Mouse (Mus musculus): ENCODE data around the gene Clasrp. TPM values are rescaled to one million over a fixed set of nuclear protein-coding genes. Genes with fewer than 3 reads are reported as not detected.

Gene Clasrp
- polyA plus RNA-seq, 1 experiment from 2014 or later: 51.3 TPM

DNA sequence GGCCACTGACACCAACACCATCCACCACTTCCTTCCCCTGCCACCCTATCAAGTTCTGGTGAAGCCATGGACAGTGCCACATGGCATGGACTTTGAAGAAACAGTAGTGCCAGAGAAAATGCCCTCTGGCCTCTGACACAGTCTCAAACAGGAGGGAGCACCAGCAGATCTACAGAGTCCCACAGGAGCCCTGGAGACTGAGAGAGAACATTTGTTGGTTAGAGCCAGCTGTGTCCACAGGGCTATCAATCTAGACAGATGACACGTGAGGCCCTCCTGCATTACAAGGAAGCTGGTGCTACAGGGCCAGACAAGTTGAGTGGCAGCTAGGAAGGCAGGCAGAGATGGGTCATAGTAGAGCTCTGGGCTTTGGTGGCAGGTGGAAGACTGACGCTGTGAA is 51.8 kb downstream of the Clasrp start:
- Histone ChIP-seq H3K27ac (ENCODE audit: low read depth, low read length) (no peak overlapping the region), H3K4me2 (ENCODE audit: low read depth, low read length) (no peak overlapping the region), H3K4me3 (ENCODE audit: low read depth, low read length) (no peak overlapping the region), H3K27me3 (ENCODE audit: control insufficient read depth, insufficient read depth, low read length) (no peaks in the 10 kb centered on the region), H3K9ac (replicated peaks; ENCODE audit: low read depth, low read length) (no peak overlapping the region), H3K4me1 (ENCODE audit: control insufficient read depth, insufficient read depth, low read length) (no peaks in the 10 kb centered on the region; the same call in 1 of the 2 replicates), H3K9me3 (ENCODE audit: control insufficient read depth, low read length) (no peaks in the 10 kb centered on the region), H3K36me3 (ENCODE audit: control insufficient read depth, insufficient read depth, low read length) (no peaks in the 10 kb centered on the region)
- ATAC-seq (ENCODE audit: low read depth): no peak
- WGBS: 35% methylated on average over 2 of the region's 2 CpGs

- no peaks in the 10 kb centered on the region for H3K36me3 ChIP-seq (ENCODE audit: control insufficient read depth, insufficient read depth, low read length)
- no peaks in the 10 kb centered on the region for H3K9me3 ChIP-seq (ENCODE audit: control insufficient read depth, low read length)
- 0 out of 2 replicates have a peak, but pooled peaks cover 1% of the 10 kb centered on the region for H3K4me1 ChIP-seq (ENCODE audit: control insufficient read depth, insufficient read depth, low read length)
- no peaks in the 10 kb centered on the region for H3K27me3 ChIP-seq (ENCODE audit: control insufficient read depth, insufficient read depth, low read length)
- H3K4me2 ChIP-seq (ENCODE audit: low read depth, low read length): no peak overlapping the region
- 68% methylated on average over 5 of the region's 5 CpGs for WGBS
- no peak for ATAC-seq (ENCODE audit: low read depth)
- H3K9ac ChIP-seq (replicated peaks; ENCODE audit: low read depth, low read length): no peak overlapping the region
- H3K27ac ChIP-seq (ENCODE audit: low read depth, low read length): no peak overlapping the region
- no peak overlapping the region for H3K4me3 ChIP-seq (ENCODE audit: low read depth, low read length)
Measured at GRCm38 (mm10) chr7:19551634-19552033, 52.7 kb downstream of the Clasrp start.

- ATAC-seq (ENCODE audit: low read depth): no peak
- H3K27me3 ChIP-seq (ENCODE audit: control insufficient read depth, insufficient read depth, low read length): no peaks in the 10 kb centered on the region
- H3K27ac ChIP-seq (ENCODE audit: low read depth, low read length): no peak overlapping the region
- WGBS: 91% methylated on average over 10 of the region's 10 CpGs
- 0 out of 2 replicates have a peak, but pooled peaks cover 2% of the 10 kb centered on the region for H3K4me1 ChIP-seq (ENCODE audit: control insufficient read depth, insufficient read depth, low read length)
- H3K9ac ChIP-seq (replicated peaks; ENCODE audit: low read depth, low read length): no peak overlapping the region
- no peaks in the 10 kb centered on the region for H3K36me3 ChIP-seq (ENCODE audit: control insufficient read depth, insufficient read depth, low read length)
- H3K4me2 ChIP-seq (ENCODE audit: low read depth, low read length): no peak overlapping the region
- no peaks in the 10 kb centered on the region for H3K9me3 ChIP-seq (ENCODE audit: control insufficient read depth, low read length)
- no peak overlapping the region for H3K4me3 ChIP-seq (ENCODE audit: low read depth, low read length)
Measured at GRCm38 (mm10) chr7:19549394-19549793, 54.9 kb downstream of the Clasrp start.

- Histone ChIP-seq H3K4me1 (ENCODE audit: control insufficient read depth, insufficient read depth, low read length) (peaks cover 4% of the 10 kb centered on the region), H3K27me3 (ENCODE audit: control insufficient read depth, insufficient read depth, low read length) (no peaks in the 10 kb centered on the region), H3K27ac (ENCODE audit: low read depth, low read length) (no peak overlapping the region), H3K9me3 (ENCODE audit: control insufficient read depth, low read length) (no peaks in the 10 kb centered on the region), H3K9ac (replicated peaks; ENCODE audit: low read depth, low read length) (no peak overlapping the region), H3K4me2 (ENCODE audit: low read depth, low read length) (no peak overlapping the region), H3K36me3 (ENCODE audit: control insufficient read depth, insufficient read depth, low read length) (no peaks in the 10 kb centered on the region), H3K4me3 (ENCODE audit: low read depth, low read length) (no peak overlapping the region)
- WGBS: 86% methylated on average over 2 of the region's 2 CpGs
- no peak for ATAC-seq (ENCODE audit: low read depth)
Measured at GRCm38 (mm10) chr7:19547344-19547969, 56.8 kb downstream of the Clasrp start.

DNA sequence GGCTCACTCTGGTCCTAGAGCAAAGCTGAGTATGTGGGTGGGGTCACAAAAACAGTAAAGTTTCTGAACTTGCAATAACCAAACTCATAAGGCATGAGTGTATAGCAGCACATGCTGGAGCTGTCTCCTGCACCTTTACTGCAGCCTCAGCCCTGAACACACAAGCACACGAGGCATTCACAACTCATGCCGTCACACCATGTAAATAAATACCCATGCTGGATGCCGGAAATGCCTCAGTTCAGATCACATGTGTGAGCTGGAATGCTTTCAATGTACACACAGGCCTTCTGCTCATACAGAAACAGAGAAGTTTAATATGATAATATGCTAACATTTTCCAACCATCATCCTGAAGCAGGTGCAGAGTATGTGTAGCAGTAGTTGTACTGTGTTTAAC is 58.3 kb downstream of the Clasrp start:
- H3K9ac ChIP-seq (replicated peaks; ENCODE audit: low read depth, low read length): no peak overlapping the region

DNA sequence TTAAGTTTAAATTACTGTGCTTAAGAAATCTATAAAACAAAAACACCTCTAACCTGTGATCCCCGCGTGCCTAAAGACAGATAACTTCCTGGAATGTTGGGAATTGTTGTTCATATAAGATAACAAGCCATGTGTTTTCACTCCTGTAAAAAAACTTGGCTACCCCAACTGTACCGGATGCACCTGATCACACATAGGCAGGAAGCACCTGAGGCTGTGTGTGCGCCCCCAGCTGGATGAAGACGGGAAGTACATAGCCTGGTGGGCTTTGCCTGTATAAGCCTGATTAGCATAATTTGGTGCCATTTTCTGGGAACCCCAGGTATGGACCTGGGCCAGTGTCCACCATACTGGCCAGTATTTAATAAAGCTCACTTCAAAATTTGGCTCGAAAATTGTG is 60.7 kb downstream of the Clasrp start:
- H3K4me3 ChIP-seq (ENCODE audit: low read depth, low read length): no peak overlapping the region
- peaks cover 18% of the 10 kb centered on the region for H3K4me1 ChIP-seq (ENCODE audit: control insufficient read depth, insufficient read depth, low read length)
- no peaks in the 10 kb centered on the region for H3K36me3 ChIP-seq (ENCODE audit: control insufficient read depth, insufficient read depth, low read length)
- no peaks in the 10 kb centered on the region for H3K27me3 ChIP-seq (ENCODE audit: control insufficient read depth, insufficient read depth, low read length)
- no peak overlapping the region for H3K27ac ChIP-seq (ENCODE audit: low read depth, low read length)
- no peak overlapping the region for H3K9ac ChIP-seq (replicated peaks; ENCODE audit: low read depth, low read length)
- H3K4me2 ChIP-seq (ENCODE audit: low read depth, low read length): no peak overlapping the region
- H3K9me3 ChIP-seq (ENCODE audit: control insufficient read depth, low read length): no peaks in the 10 kb centered on the region
- WGBS: 62% methylated on average over 6 of the region's 6 CpGs
- ATAC-seq (ENCODE audit: low read depth): no peak

More for the DNA sequence above, 58.3 kb downstream of the Clasrp start:
- no peak overlapping the region for H3K4me3 ChIP-seq (ENCODE audit: low read depth, low read length)
- H3K27me3 ChIP-seq (ENCODE audit: control insufficient read depth, insufficient read depth, low read length): no peaks in the 10 kb centered on the region
- no peak overlapping the region for H3K27ac ChIP-seq (ENCODE audit: low read depth, low read length)
- H3K9me3 ChIP-seq (ENCODE audit: control insufficient read depth, low read length): no peaks in the 10 kb centered on the region
- H3K4me1 ChIP-seq (ENCODE audit: control insufficient read depth, insufficient read depth, low read length): peaks cover 18% of the 10 kb centered on the region
- no peaks in the 10 kb centered on the region for H3K36me3 ChIP-seq (ENCODE audit: control insufficient read depth, insufficient read depth, low read length)
- 71% methylated on average over 3 of the region's 3 CpGs for WGBS
- ATAC-seq (ENCODE audit: low read depth): no peak
- no peak overlapping the region for H3K4me2 ChIP-seq (ENCODE audit: low read depth, low read length)

DNA sequence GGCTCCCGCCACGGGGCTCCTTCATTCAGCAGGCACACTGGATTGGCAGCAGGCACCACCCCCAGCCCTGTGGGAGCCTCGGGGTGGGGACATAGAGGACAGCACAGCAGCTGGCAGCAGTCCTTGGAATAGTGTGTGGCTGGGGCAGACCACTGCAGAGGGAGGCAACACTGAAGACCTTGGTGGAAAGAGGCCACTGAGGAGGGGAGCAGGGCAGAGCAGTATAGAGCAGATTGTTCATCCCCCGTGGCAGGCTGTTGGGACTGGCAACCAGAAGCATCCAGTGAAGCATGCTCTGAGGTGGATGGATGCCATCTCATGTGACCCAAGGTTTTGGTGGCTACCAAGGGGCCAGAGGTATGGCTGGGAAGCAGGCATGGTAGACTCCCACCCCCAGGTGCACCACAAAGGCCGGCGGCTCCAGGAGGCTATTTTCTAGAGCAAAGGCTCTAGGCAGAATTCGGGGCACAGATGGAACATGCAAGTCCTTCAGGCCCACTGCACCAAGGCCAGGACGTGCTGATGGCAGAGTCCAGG is 62.1 kb downstream of the Clasrp start:
- Histone ChIP-seq H3K27ac (ENCODE audit: low read depth, low read length) (no peak overlapping the region), H3K4me1 (ENCODE audit: control insufficient read depth, insufficient read depth, low read length) (peaks cover 18% of the 10 kb centered on the region), H3K9me3 (ENCODE audit: control insufficient read depth, low read length) (no peaks in the 10 kb centered on the region), H3K4me3 (ENCODE audit: low read depth, low read length) (no peak overlapping the region), H3K4me2 (ENCODE audit: low read depth, low read length) (no peak overlapping the region), H3K27me3 (ENCODE audit: control insufficient read depth, insufficient read depth, low read length) (no peaks in the 10 kb centered on the region), H3K9ac (replicated peaks; ENCODE audit: low read depth, low read length) (no peak overlapping the region), H3K36me3 (ENCODE audit: control insufficient read depth, insufficient read depth, low read length) (no peaks in the 10 kb centered on the region)
- peak; percentile 79 for ATAC-seq (ENCODE audit: low read depth)
- 56% methylated on average over 8 of the region's 8 CpGs for WGBS

DNA sequence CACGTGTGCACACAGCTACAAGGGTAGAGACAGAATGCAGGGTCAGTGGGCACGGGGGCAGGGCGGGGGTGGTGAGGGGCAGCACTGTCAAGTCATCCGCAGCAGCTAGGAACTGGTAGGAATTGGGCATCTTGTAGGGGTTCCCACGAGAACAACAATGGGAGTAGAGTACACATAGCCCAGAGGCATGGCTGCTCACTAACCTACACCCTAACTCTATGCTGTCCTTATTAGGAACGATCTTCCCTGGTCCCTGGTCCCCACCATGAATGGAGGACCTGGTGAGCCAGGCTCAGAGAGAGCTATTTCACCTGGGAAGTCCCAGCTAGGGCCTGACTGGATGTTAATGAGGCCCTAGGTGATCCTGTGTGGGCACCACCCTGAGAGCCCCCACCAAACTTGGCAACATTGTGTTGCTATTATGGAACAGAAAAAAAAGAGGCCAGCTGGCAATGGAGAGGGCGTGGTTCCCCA is 62.6 kb downstream of the Clasrp start:
- Histone ChIP-seq H3K4me1 (ENCODE audit: control insufficient read depth, insufficient read depth, low read length) (peaks cover 18% of the 10 kb centered on the region), H3K27ac (ENCODE audit: low read depth, low read length) (no peak overlapping the region), H3K27me3 (ENCODE audit: control insufficient read depth, insufficient read depth, low read length) (no peaks in the 10 kb centered on the region), H3K9ac (replicated peaks; ENCODE audit: low read depth, low read length) (no peak overlapping the region), H3K9me3 (ENCODE audit: control insufficient read depth, low read length) (no peaks in the 10 kb centered on the region), H3K4me3 (ENCODE audit: low read depth, low read length) (no peak overlapping the region), H3K36me3 (ENCODE audit: control insufficient read depth, insufficient read depth, low read length) (no peaks in the 10 kb centered on the region), H3K4me2 (ENCODE audit: low read depth, low read length) (no peak overlapping the region)
- WGBS: 66% methylated on average over 7 of the region's 7 CpGs
- peak; percentile 31; the same call in 1 of the 2 replicates for ATAC-seq (ENCODE audit: low read depth)

- Histone ChIP-seq H3K9ac (replicated peaks; ENCODE audit: low read depth, low read length) (no peak overlapping the region), H3K27me3 (ENCODE audit: control insufficient read depth, insufficient read depth, low read length) (no peaks in the 10 kb centered on the region), H3K9me3 (ENCODE audit: control insufficient read depth, low read length) (no peaks in the 10 kb centered on the region), H3K27ac (ENCODE audit: low read depth, low read length) (no peak overlapping the region), H3K4me3 (ENCODE audit: low read depth, low read length) (no peak overlapping the region), H3K4me2 (ENCODE audit: low read depth, low read length) (no peak overlapping the region), H3K36me3 (ENCODE audit: control insufficient read depth, insufficient read depth, low read length) (no peaks in the 10 kb centered on the region), H3K4me1 (ENCODE audit: control insufficient read depth, insufficient read depth, low read length) (peaks cover 16% of the 10 kb centered on the region)
- no peak for ATAC-seq (ENCODE audit: low read depth)
- 91% methylated on average over 2 of the region's 2 CpGs for WGBS
Measured at GRCm38 (mm10) chr7:19540771-19541566, 63.3 kb downstream of the Clasrp start.

Measured in neural tube, embryonic 14.5 days (tissue).